Mouse (Mus musculus) intestine, postnatal 0 days (tissue): ENCODE measurements around the gene Slc38a3. TPM values are rescaled to one million over a fixed set of nuclear protein-coding genes. Genes with fewer than 3 reads are reported as not detected.

Experiments used
- ATAC-seq: fragments of 200-750 bp; cut with Nextera tagmentation; 2 replicates; pipeline ENCODE4 v1.8.0; 2017; ENCODE audit warnings: mild to moderate bottlenecking, moderate TSS enrichment, moderate library complexity
- H3K27ac ChIP-seq: fragments of 300-500 bp; sonication (generic); 2 replicates; pipeline ENCODE4 v1.5.1; 2014; ENCODE audit warnings: mild to moderate bottlenecking, low read depth, low read length, moderate library complexity
- H3K27me3 ChIP-seq: fragments of 300-500 bp; sonication (generic); replicated peaks from 2 replicates; pipeline ENCODE4 v1.6.1; 2014; ENCODE audit warnings: low read length, mixed read lengths; ENCODE audit not compliant: control insufficient read depth, insufficient read depth
- H3K36me3 ChIP-seq: fragments of 300-500 bp; sonication (generic); 2 replicates; pipeline ENCODE4 v1.6.1; 2014; ENCODE audit warnings: mild to moderate bottlenecking, moderate library complexity; ENCODE audit not compliant: control insufficient read depth, insufficient read depth
- H3K4me1 ChIP-seq: fragments of 300-500 bp; sonication (generic); replicated peaks from 2 replicates; pipeline ENCODE4 v1.6.1; 2014; ENCODE audit warnings: antibody characterized with exemption, low read length, mixed read lengths; ENCODE audit not compliant: control insufficient read depth, insufficient read depth
- H3K4me2 ChIP-seq: fragments of 300-500 bp; sonication (generic); replicated peaks from 2 replicates; pipeline ENCODE4 v1.6.1; 2014; ENCODE audit warnings: low read depth, mild to moderate bottlenecking, moderate library complexity
- H3K4me3 ChIP-seq: fragments of 300-500 bp; sonication (generic); 2 replicates; pipeline ENCODE4 v1.5.1; 2014; ENCODE audit warnings: low read depth, low read length
- H3K9ac ChIP-seq: fragments of 300-500 bp; sonication (generic); 2 replicates; pipeline ENCODE4 v1.6.1; 2014; ENCODE audit warnings: mild to moderate bottlenecking, low read depth, low read length
- H3K9me3 ChIP-seq: fragments of 300-500 bp; sonication (generic); 2 replicates; pipeline ENCODE4 v1.6.1; 2016; ENCODE audit warnings: mixed run types; ENCODE audit not compliant: control insufficient read depth
- CTCF ChIP-seq: sonication (generic); IDR thresholded peaks from 2 replicates; pipeline ENCODE4 v1.5.1; 2016; ENCODE audit warnings: low read depth, mild to moderate bottlenecking, control low read depth, antibody characterized with exemption, moderate library complexity
- WGBS: fragments of 180-500 bp; shearing (Covaris S2); extraction: QIAGEN DNeasy Blood & Tissue Kit; methylation state at CpG from one replicate; pipeline ENCODE4 v1.1.7; 2014; 5-methylcytosine and 5-hydroxymethylcytosine counted together
- polyA plus RNA-seq: library from polyadenylated mRNA; unstranded; fragments of >200 nt; fragmentation: Nextera tagmentation; extraction: Ambion mirVana; gene quantifications from 2 replicates; pipeline ENCODE4 v1.2.1, GENCODE M21; 2015

Gene Slc38a3
- polyA plus RNA-seq, 1 experiment from 2014 or later: 15.5 TPM

- H3K36me3 ChIP-seq: peaks cover 8% of the 10 kb centered on the region; the same call in 1 of the 2 replicates
- H3K4me2 ChIP-seq: no peak overlapping the region
- no peak overlapping the region for H3K27ac ChIP-seq
- H3K27me3 ChIP-seq: no peaks in the 10 kb centered on the region
- peaks cover 13% of the 10 kb centered on the region; the same call in 1 of the 2 replicates for H3K4me1 ChIP-seq
- no peak for TF ChIP-seq CTCF
- H3K4me3 ChIP-seq: no peak overlapping the region
- WGBS: 39% methylated on average over 12 of the region's 12 CpGs
- H3K9me3 ChIP-seq: no peaks in the 10 kb centered on the region
- no peak overlapping the region for H3K9ac ChIP-seq
- ATAC-seq: peak; percentile 27; the same call in 1 of the 2 replicates
These were observed 32.3 kb upstream of the Slc38a3 start for GRCm38 (mm10) chr9:107701594-107701993.

- no peak overlapping the region for H3K9ac ChIP-seq
- TF ChIP-seq CTCF: no peak
These were observed 30.8 kb upstream of the Slc38a3 start for GRCm38 (mm10) chr9:107700114-107700571.

GRCm38 (mm10) chr9:107699376-107699980 is 30.1 kb upstream of the Slc38a3 start:
- Histone ChIP-seq H3K9me3 (no peaks in the 10 kb centered on the region), H3K27me3 (no peaks in the 10 kb centered on the region), H3K9ac (no peak overlapping the region), H3K4me2 (no peak overlapping the region), H3K4me3 (no peak overlapping the region), H3K4me1 (peaks cover 13% of the 10 kb centered on the region; the same call in 1 of the 2 replicates), H3K27ac (peak overlapping the region; percentile 54; the same call in 1 of the 2 replicates), H3K36me3 (no peaks in the 10 kb centered on the region; the same call in 1 of the 2 replicates)
- ATAC-seq: no peak
- TF ChIP-seq CTCF: no peak
- WGBS: 34% methylated on average over 9 of the region's 9 CpGs

More at GRCm38 (mm10) chr9:107700114-107700571, 30.8 kb upstream of the Slc38a3 start:
- 57% methylated on average over 6 of the region's 6 CpGs for WGBS
- Histone ChIP-seq H3K27me3 (no peaks in the 10 kb centered on the region), H3K4me3 (no peak overlapping the region), H3K4me1 (peaks cover 13% of the 10 kb centered on the region; the same call in 1 of the 2 replicates), H3K9me3 (no peaks in the 10 kb centered on the region), H3K36me3 (peaks cover 3% of the 10 kb centered on the region; the same call in 1 of the 2 replicates), H3K4me2 (no peak overlapping the region), H3K27ac (peak overlapping the region; percentile 54; the same call in 1 of the 2 replicates)
- no peak for ATAC-seq

DNA sequence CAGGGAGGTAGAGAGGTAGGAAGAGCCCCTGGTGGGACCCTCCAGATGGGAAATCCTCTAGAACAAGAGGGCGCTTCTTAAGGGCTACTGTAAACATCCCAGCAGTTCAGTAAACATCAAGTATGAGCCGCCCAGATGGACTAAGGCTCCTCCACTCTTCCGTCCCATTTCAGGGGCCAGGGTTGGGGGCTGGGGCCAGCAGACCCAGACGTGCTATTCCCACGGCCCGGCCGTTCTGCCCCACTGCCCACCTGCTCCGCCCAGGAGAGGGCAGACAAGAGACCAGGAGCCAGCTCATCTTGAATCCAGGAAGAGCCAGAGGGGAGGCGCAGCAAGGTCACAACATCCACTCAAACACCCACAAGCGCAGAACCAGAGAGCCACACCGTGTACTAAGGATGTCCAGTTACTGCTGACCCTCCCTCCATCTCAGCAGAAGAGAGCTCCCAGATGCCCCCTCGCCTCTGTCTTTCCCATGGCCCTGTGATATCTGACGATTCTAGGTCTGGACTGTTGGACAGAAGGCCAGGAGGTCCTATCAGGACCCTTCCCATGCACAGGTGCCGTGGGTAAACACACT is 29.4 kb upstream of the Slc38a3 start:
- Histone ChIP-seq H3K27me3 (no peaks in the 10 kb centered on the region), H3K36me3 (no peaks in the 10 kb centered on the region; the same call in 1 of the 2 replicates), H3K4me3 (no peak overlapping the region), H3K27ac (peak overlapping the region; percentile 54; the same call in 1 of the 2 replicates), H3K9me3 (no peaks in the 10 kb centered on the region), H3K4me1 (peaks cover 7% of the 10 kb centered on the region; the same call in 1 of the 2 replicates), H3K9ac (0 out of 2 replicates have a peak overlapping the region, but pooled peaks have one; percentile 3), H3K4me2 (peak overlapping the region; percentile 21)
- peak; percentile 53 for TF ChIP-seq CTCF
- no peak for ATAC-seq
- WGBS: 24% methylated on average over 14 of the region's 14 CpGs

DNA sequence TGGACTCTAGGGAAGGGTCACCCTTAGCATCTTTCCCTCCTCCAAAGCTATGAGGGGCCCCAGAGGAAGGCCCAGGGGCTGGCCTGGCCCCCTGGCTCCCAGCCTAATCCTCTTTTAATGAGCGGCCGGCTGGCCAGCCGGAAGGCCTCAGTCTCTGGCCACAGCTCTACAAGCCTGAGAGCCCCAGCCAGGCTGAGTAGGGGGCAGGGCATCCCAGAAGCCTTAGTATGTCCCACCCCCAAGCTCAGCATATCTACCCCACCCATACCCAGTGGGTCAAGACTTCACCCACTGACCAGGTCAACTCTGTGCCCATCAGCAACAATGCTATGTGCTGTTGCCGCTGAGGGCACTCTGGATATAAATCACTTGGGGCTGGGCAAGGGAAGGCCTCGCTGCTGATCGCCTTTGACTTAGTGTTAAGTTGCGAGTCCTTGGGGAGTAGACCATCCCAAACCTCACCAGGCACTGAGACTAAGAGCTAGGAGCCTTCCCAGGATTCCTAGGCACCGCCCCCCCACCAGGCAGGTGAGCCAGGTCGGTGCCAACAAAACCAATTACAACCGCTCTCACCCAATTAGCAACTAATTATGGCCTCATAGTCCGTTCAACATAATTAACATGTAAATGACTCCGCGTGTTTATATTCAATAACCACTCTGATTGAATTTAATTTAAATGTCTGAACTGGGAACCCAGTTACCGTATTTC is 28.6 kb upstream of the Slc38a3 start:
- ATAC-seq: no peak
- H3K9ac ChIP-seq: no peak overlapping the region
- H3K4me3 ChIP-seq: no peak overlapping the region
- peaks cover 7% of the 10 kb centered on the region; the same call in 1 of the 2 replicates for H3K4me1 ChIP-seq
- no peaks in the 10 kb centered on the region for H3K9me3 ChIP-seq
- H3K4me2 ChIP-seq: no peak overlapping the region; the same call in 1 of the 2 replicates
- no peak overlapping the region for H3K27ac ChIP-seq
- no peak for TF ChIP-seq CTCF
- WGBS: 54% methylated on average over 14 of the region's 14 CpGs
- H3K27me3 ChIP-seq: no peaks in the 10 kb centered on the region
- no peaks in the 10 kb centered on the region; the same call in 1 of the 2 replicates for H3K36me3 ChIP-seq
